In the genomic region with DNA sequence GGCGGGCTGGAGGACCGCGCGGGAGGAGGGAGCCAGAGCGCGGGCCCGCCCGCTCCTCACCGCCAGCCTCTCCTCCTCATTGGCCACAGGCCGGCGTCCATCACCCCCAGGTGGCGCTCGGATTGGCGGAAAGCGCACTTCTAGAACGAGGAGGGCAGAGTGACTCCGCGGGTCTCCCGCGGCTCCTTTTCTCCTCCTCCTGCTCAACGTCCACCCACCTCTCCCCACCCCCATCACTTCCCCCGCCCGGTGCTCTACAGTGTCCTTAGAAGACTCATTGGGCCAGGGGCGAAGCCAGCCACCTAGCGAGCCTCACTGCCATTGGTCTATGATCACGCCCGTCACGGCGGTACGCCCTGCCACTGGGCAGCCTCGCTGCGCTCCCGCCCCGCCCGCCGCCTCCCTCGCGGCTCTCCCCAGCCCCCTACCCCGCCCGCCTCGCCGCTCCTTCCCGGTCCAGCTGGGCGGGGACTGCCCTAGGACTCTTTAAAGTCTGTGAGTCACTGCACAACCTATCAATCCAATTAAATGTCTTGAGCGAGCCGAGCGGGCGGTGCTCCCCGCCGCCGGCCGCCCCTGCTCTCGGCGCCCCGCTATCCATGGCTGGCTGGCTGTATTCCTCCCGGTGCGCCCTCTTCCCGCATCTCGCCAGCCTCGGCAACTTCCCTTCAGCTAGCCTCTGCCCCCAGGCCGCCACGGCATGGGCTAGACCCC, we compare ENCODE assay signal across 8 mouse cellular contexts. TPM values are rescaled to one million over a fixed set of nuclear protein-coding genes. Genes with fewer than 3 reads are reported as not detected.
DNase-seq lines count a peak whose midpoint lies in the region; ATAC-seq lines count a peak whose summit lies in the region.

Gene Sertad2 (plus strand): TSS at position 515 of the 714 bp plus-strand sequence.

- H3K4me2 ChIP-seq in hindbrain, embryonic 14.5 days (replicated peaks), result peak within 1 kb of the TSS; percentile 78

- ATAC-seq in hindbrain, embryonic 14.5 days (ENCODE audit: low FRiP score), result peak; percentile 99

- no peaks in the 10 kb centered on the region for H3K36me3 ChIP-seq in hindbrain, embryonic 14.5 days (replicated peaks; ENCODE audit: control insufficient read depth, insufficient read depth)

- peak within 1 kb of the TSS; percentile 96 for H3K27ac ChIP-seq in hindbrain, embryonic 14.5 days

- peak within 1 kb of the TSS; percentile 85 for H3K4me3 ChIP-seq in hindbrain, embryonic 14.5 days (replicated peaks; ENCODE audit: low read length)

- no peaks in the 10 kb centered on the region for H3K9me3 ChIP-seq in hindbrain, embryonic 14.5 days (ENCODE audit: control insufficient read depth, low read length)

- H3K4me1 ChIP-seq in hindbrain, embryonic 14.5 days (replicated peaks; ENCODE audit: control insufficient read depth, insufficient read depth, low read length), result peaks cover 18% of the 10 kb centered on the region

- no peaks in the 10 kb centered on the region for H3K27me3 ChIP-seq in hindbrain, embryonic 14.5 days (ENCODE audit: control insufficient read depth, insufficient read depth, low read length)

- peak; percentile 99 for DNase-seq in R1 (ENCODE audit: low read depth, low spot score)
- peak; percentile 99 to 100 for DNase-seq in cerebellum, postnatal 25 days
- peak; percentile 98 to 99 for DNase-seq in frontal cortex, postnatal 25 days (ENCODE audit: low spot score in 2 of 2)
- DNase-seq in hindbrain, embryonic 14.5 days (ENCODE audit: low spot score), result peak; percentile 98
- peak; percentile 99 for DNase-seq in layer of hippocampus, postnatal 36 days
- peak; percentile 100 for DNase-seq in lung, postnatal 36 days
- peak; percentile 100 for DNase-seq in retina, postnatal 1 day
- peak; percentile 98 to 99 for DNase-seq in urinary bladder, adult 18-20 months (ENCODE audit: low spot score in 2 of 2)

- WGBS in hindbrain, embryonic 14.5 days, result under 1% methylated on average over 59 of the region's 62 CpGs

- H3K9ac ChIP-seq in hindbrain, embryonic 14.5 days, result peak within 1 kb of the TSS; percentile 84

RNA-seq across cellular contexts. Expression of gene Sertad2, which starts in this region (rescaled TPM):
- polyA plus RNA-seq in hindbrain, embryonic 14.5 days (2014; fragmentation: Nextera tagmentation; extraction: Ambion mirVana), result 24.8 and 30.9 TPM in 2 replicates
- total RNA-seq in layer of hippocampus, postnatal 36 days (2021), result 10 to 100 TPM; 21.3 to 22.2 TPM

Comparison
In these comparisons a context has a peak if more than half of its experiments do, and no peak if none do; other contexts are left out.
1. Peak in every context shown above with its lines: DNase-seq, ATAC-seq, H3K4me3 ChIP-seq and H3K27ac ChIP-seq.